Mouse (Mus musculus): ENCODE measurements around the gene Nat8f6. TPM values are rescaled to one million over a fixed set of nuclear protein-coding genes. Genes with fewer than 3 reads are reported as not detected.
"Not testable (repeated sequence)": the region's sequence is repeated elsewhere in the genome, so short reads cannot be mapped to it uniquely, and the experiment has no call there.

The Nat8f6 gene
- polyA plus RNA-seq, 1 experiment: 0.23 TPM

DNA sequence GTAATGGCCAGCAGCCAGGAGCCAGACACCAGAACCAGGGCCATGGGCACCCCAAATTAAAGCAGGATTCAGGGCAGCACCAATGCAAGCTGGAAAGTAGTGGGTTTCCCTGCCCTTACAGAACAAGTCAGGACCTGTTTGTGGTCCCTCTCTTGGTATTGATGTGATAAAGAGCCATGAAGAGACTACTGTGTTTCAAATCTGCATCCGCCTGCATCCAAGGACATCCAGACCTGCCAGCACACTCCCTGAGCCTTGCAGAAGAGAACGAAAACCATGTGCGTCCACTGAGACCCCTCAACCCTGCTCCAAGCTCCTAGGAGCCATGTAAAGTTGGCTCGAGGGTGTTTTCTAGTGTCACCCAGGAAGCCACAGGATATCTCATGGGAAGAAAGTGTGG lies 27.4 kb upstream of the Nat8f6 start:
- Histone ChIP-seq H3K27me3 (ENCODE audit: control insufficient read depth, insufficient read depth, low read length) (no peaks in the 10 kb centered on the region), H3K36me3 (ENCODE audit: control insufficient read depth, insufficient read depth, low read length) (no peaks in the 10 kb centered on the region), H3K4me3 (ENCODE audit: control insufficient read depth, low read depth, low read length) (no peak overlapping the region), H3K27ac (ENCODE audit: control insufficient read depth, insufficient read depth, low read depth, low read length) (no peak overlapping the region), H3K4me1 (ENCODE audit: control insufficient read depth, insufficient read depth, low read length) (no peaks in the 10 kb centered on the region)
- no peak for TF ChIP-seq CTCF (IDR thresholded peaks at IDR 0.05; ENCODE audit: control insufficient read depth, insufficient read depth, insufficient replicate concordance, low read depth, low read length)
- no peak for TF ChIP-seq POLR2A (IDR thresholded peaks at IDR 0.05; ENCODE audit: control insufficient read depth, low read depth, low read length)

DNA sequence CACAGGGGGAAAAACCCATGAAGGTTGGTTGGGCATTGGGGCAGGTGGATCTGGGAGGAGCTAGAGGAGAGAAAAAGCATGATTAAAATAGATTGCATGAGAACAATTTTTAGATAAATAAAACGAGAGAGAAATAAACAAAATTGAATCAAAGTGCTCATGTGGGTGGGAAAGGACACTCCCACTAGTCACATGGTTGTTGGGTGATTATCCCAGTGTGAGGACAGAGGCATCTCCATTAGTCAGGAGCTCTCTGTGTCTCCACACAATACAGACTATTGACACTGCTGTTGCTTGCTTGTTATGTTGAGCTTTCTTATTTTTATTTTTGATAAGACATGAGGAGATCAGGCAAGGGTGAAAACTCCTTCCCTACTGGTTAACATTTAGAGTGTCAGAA lies 26.2 kb upstream of the Nat8f6 start:
- TF ChIP-seq POLR2A (IDR thresholded peaks at IDR 0.05; ENCODE audit: control insufficient read depth, low read depth, low read length) (no peak), CTCF (IDR thresholded peaks at IDR 0.05; ENCODE audit: control insufficient read depth, insufficient read depth, insufficient replicate concordance, low read depth, low read length) (no peak)
- no peak overlapping the region for H3K27ac ChIP-seq (ENCODE audit: control insufficient read depth, insufficient read depth, low read depth, low read length)
- H3K27me3 ChIP-seq (ENCODE audit: control insufficient read depth, insufficient read depth, low read length): no peaks in the 10 kb centered on the region
- H3K4me1 ChIP-seq (ENCODE audit: control insufficient read depth, insufficient read depth, low read length): no peaks in the 10 kb centered on the region
- no peaks in the 10 kb centered on the region for H3K36me3 ChIP-seq (ENCODE audit: control insufficient read depth, insufficient read depth, low read length)
- H3K4me3 ChIP-seq (ENCODE audit: control insufficient read depth, low read depth, low read length): no peak overlapping the region

GRCm38 (mm10) chr6:85843677-85844458 lies 23.1 kb upstream of the Nat8f6 start:
- not testable (repeated sequence) for H3K27me3 ChIP-seq (ENCODE audit: control insufficient read depth, insufficient read depth, low read length); H3K36me3 ChIP-seq (ENCODE audit: control insufficient read depth, insufficient read depth, low read length); H3K4me3 ChIP-seq (ENCODE audit: control insufficient read depth, low read depth, low read length); H3K4me1 ChIP-seq (ENCODE audit: control insufficient read depth, insufficient read depth, low read length); H3K27ac ChIP-seq (ENCODE audit: control insufficient read depth, insufficient read depth, low read depth, low read length)

GRCm38 (mm10) chr6:85839982-85840381 lies 19.2 kb upstream of the Nat8f6 start:
- H3K27ac ChIP-seq (ENCODE audit: control insufficient read depth, insufficient read depth, low read depth, low read length): no peak overlapping the region
- TF ChIP-seq CTCF (IDR thresholded peaks at IDR 0.05; ENCODE audit: control insufficient read depth, insufficient read depth, insufficient replicate concordance, low read depth, low read length) (no peak), POLR2A (IDR thresholded peaks at IDR 0.05; ENCODE audit: control insufficient read depth, low read depth, low read length) (no peak)
- H3K27me3 ChIP-seq (ENCODE audit: control insufficient read depth, insufficient read depth, low read length): no peaks in the 10 kb centered on the region
- H3K36me3 ChIP-seq (ENCODE audit: control insufficient read depth, insufficient read depth, low read length): no peaks in the 10 kb centered on the region
- no peaks in the 10 kb centered on the region for H3K4me1 ChIP-seq (ENCODE audit: control insufficient read depth, insufficient read depth, low read length)
- no peak overlapping the region for H3K4me3 ChIP-seq (ENCODE audit: control insufficient read depth, low read depth, low read length)

DNA sequence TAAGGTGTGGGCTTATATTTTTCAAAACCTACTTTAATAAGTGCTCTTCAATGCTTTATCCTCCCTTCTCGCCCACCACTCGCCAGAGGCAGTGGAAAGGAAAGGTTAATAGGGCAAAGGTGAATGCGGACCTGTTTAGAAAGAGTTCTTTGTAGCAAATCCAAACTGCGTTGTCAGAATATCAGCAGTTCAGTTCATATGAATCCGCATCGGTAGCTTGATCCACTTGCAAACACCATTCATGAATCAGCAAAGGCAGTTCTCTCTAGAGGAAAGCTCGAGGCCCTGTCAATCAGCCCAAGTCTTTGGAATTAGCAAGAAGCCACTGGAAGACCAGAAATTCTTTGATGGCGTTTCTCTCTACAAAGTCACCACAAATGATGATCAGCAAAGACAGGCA lies 17.9 kb upstream of the Nat8f6 start:
- no peak overlapping the region for H3K27ac ChIP-seq (ENCODE audit: control insufficient read depth, insufficient read depth, low read depth, low read length)
- H3K36me3 ChIP-seq (ENCODE audit: control insufficient read depth, insufficient read depth, low read length): no peaks in the 10 kb centered on the region
- no peaks in the 10 kb centered on the region for H3K27me3 ChIP-seq (ENCODE audit: control insufficient read depth, insufficient read depth, low read length)
- H3K4me3 ChIP-seq (ENCODE audit: control insufficient read depth, low read depth, low read length): no peak overlapping the region
- no peaks in the 10 kb centered on the region for H3K4me1 ChIP-seq (ENCODE audit: control insufficient read depth, insufficient read depth, low read length)
- TF ChIP-seq CTCF (IDR thresholded peaks at IDR 0.05; ENCODE audit: control insufficient read depth, insufficient read depth, insufficient replicate concordance, low read depth, low read length) (no peak), POLR2A (IDR thresholded peaks at IDR 0.05; ENCODE audit: control insufficient read depth, low read depth, low read length) (no peak)

DNA sequence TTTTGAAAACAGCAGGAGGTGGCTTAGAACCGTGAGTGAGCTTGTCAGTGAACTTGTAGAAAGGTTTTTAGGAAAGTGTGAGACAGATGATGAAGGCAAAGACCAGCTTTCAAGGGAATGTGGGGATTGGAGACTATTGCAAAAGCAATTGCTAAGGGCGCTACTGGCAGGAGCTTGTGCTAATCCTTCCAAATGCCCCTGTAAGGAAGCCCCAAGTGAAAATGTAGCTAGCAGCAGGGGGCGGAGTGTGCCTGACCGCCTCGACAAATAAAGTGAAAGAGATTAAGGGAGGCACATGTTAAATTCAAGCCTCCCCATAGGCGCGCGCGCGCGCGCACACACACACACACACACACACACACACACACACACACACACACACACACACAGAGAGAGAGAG lies 16.6 kb upstream of the Nat8f6 start:
- not testable (repeated sequence) for H3K4me3 ChIP-seq (ENCODE audit: control insufficient read depth, low read depth, low read length); H3K27me3 ChIP-seq (ENCODE audit: control insufficient read depth, insufficient read depth, low read length); H3K4me1 ChIP-seq (ENCODE audit: control insufficient read depth, insufficient read depth, low read length); H3K36me3 ChIP-seq (ENCODE audit: control insufficient read depth, insufficient read depth, low read length)
- H3K27ac ChIP-seq (ENCODE audit: control insufficient read depth, insufficient read depth, low read depth, low read length): 0 out of 2 replicates have a peak overlapping the region, but pooled peaks have one; percentile 42

DNA sequence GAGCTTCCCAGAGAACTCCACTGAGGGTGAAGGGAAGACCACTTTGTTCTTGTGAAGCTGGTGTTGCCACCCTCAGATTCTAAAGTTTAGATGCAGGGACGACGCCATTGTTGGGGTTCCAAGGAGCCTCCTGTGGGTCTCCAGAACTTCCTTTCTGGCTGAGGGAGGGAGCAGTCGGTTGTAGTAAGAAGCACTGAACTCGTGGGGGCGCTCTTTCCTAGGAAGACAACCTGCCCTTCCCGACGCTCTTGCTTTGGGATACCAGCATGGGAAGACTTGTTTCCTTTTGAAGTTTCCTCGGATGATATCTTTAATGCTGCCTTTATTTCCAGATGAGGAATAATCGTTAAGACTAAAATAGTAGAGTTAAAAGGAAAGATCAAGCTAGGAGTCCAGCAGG lies 16.1 kb upstream of the Nat8f6 start:
- not testable (repeated sequence) for H3K4me1 ChIP-seq (ENCODE audit: control insufficient read depth, insufficient read depth, low read length); H3K27me3 ChIP-seq (ENCODE audit: control insufficient read depth, insufficient read depth, low read length); H3K27ac ChIP-seq (ENCODE audit: control insufficient read depth, insufficient read depth, low read depth, low read length); H3K4me3 ChIP-seq (ENCODE audit: control insufficient read depth, low read depth, low read length); H3K36me3 ChIP-seq (ENCODE audit: control insufficient read depth, insufficient read depth, low read length)
- 0 out of 2 replicates have a peak, but pooled peaks have one; percentile 11 for TF ChIP-seq CTCF (IDR thresholded peaks at IDR 0.05; ENCODE audit: control insufficient read depth, insufficient read depth, insufficient replicate concordance, low read depth, low read length)

- not testable (repeated sequence) for H3K4me1 ChIP-seq (ENCODE audit: control insufficient read depth, insufficient read depth, low read length); H3K27ac ChIP-seq (ENCODE audit: control insufficient read depth, insufficient read depth, low read depth, low read length); H3K36me3 ChIP-seq (ENCODE audit: control insufficient read depth, insufficient read depth, low read length); H3K27me3 ChIP-seq (ENCODE audit: control insufficient read depth, insufficient read depth, low read length); H3K4me3 ChIP-seq (ENCODE audit: control insufficient read depth, low read depth, low read length)
Measured at GRCm38 (mm10) chr6:85836098-85836497, 15.3 kb upstream of the Nat8f6 start.

GRCm38 (mm10) chr6:85835104-85835503 lies 14.3 kb upstream of the Nat8f6 start:
- H3K4me3 ChIP-seq (ENCODE audit: control insufficient read depth, low read depth, low read length); H3K36me3 ChIP-seq (ENCODE audit: control insufficient read depth, insufficient read depth, low read length); H3K27ac ChIP-seq (ENCODE audit: control insufficient read depth, insufficient read depth, low read depth, low read length); H3K4me1 ChIP-seq (ENCODE audit: control insufficient read depth, insufficient read depth, low read length); H3K27me3 ChIP-seq (ENCODE audit: control insufficient read depth, insufficient read depth, low read length): not testable (repeated sequence)

DNA sequence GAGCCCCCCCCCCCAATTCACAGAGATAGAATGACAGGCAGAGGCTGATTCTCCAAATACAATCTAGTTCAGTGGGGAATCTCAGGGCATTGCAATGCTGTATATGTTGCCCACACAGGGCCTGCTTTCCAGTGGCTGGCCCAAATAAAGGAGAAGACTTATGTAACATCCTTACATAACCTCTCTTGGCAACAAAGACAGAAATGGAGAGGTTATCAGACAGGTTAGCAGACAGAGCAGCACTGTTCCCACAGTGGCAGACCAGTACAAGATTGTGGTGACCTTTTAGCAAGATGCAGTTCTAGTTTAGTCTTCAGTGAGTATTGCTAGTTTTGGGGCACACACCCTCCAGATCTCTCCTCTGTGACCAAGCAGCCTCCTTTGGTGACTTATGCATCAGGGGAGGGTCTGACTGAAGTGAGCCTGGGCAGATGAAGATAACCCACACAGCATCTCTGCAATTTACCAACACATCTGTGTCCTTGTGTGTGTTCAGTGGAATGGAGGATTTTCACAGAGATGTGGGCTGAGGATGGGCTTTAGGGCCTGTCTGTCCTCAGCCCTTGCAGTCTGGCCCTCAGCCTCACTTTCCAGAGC lies 13.8 kb upstream of the Nat8f6 start:
- H3K4me1 ChIP-seq (ENCODE audit: control insufficient read depth, insufficient read depth, low read length): not testable (repeated sequence)

More for the DNA sequence above, 13.8 kb upstream of the Nat8f6 start:
- not testable (repeated sequence) for H3K4me3 ChIP-seq (ENCODE audit: control insufficient read depth, low read depth, low read length); H3K36me3 ChIP-seq (ENCODE audit: control insufficient read depth, insufficient read depth, low read length); H3K27me3 ChIP-seq (ENCODE audit: control insufficient read depth, insufficient read depth, low read length); H3K27ac ChIP-seq (ENCODE audit: control insufficient read depth, insufficient read depth, low read depth, low read length)

Data from testis, adult 2 months (tissue).